ENCODE assay signal across 11 mouse cellular contexts in the genomic region with DNA sequence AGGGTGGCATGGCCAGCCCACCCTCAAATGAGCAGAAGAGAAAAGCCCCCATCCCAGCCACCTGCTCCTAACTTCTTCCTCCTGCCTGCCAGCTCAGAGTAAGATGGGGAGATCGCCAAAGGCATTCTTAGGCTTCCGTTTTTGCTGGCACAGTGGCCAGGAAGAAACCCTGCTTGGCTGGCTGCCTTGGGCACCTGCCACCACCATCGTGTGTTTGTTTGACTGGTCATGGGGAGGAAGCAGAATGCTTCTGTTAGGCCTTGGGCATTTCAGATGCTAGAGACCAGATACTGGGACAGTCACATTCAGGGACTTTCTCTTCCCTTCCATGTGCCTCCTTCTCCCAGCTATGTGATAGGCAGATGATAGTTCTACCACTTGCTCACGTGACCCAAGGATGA.
A peak's percentile ranks its signal among the peaks of the same experiment; 100 is the strongest.
DNase-seq lines count a peak whose midpoint lies in the region; ATAC-seq lines count a peak whose summit lies in the region.
"Had no signal": no experiment of that assay in that cellular context is flagged by ENCODE, and none has a peak within 500 bp of the region (broad histone marks: within the 10 kb centered on the region; RNA-seq: fewer than 3 reads in every experiment).

No protein-coding gene starts in this region.

- no peaks in the 10 kb centered on the region for H3K9me3 ChIP-seq in forebrain, embryonic 15.5 days
- H3K9me3 ChIP-seq in forebrain, embryonic 10.5 days, result no peaks in the 10 kb centered on the region
- H3K9me3 ChIP-seq in midbrain, embryonic 15.5 days, result no peaks in the 10 kb centered on the region

- peak; percentile 64 for ATAC-seq in forebrain, embryonic 15.5 days (replicated peaks)
- peak; percentile 35 for ATAC-seq in megakaryocyte-erythroid progenitor cell, adult 5-6 weeks (replicated peaks; ENCODE audit: low FRiP score, low TSS enrichment, poor library complexity, severe bottlenecking)
- ATAC-seq in midbrain, embryonic 15.5 days (replicated peaks), result no peak
- ATAC-seq: liver, postnatal 0 days had no signal

- H3K27ac ChIP-seq in forebrain, embryonic 15.5 days (replicated peaks), result no peak overlapping the region
- no peak overlapping the region for H3K27ac ChIP-seq in forebrain, embryonic 10.5 days
- H3K27ac ChIP-seq in midbrain, embryonic 15.5 days, result no peak overlapping the region
- H3K27ac ChIP-seq: layer of hippocampus, adult 2 months had no signal

- DNase-seq in forebrain, embryonic 10.5 days (ENCODE audit: extremely low spot score, low spot score), result no peak
- peak; percentile 35 for DNase-seq in lung, postnatal 14 days
- DNase-seq in lung, postnatal 10 days, result no peak
- DNase-seq in cerebellum, adult 9-11 months, result peak; percentile 62
- DNase-seq in embryo, embryonic 10.5 days (ENCODE audit: low spot score), result no peak
- DNase-seq: gastrocnemius, postnatal 10 days; liver, postnatal 0 days had no signal

- no peaks in the 10 kb centered on the region for H3K27me3 ChIP-seq in forebrain, embryonic 15.5 days
- no peaks in the 10 kb centered on the region for H3K27me3 ChIP-seq in forebrain, embryonic 10.5 days (ENCODE audit: poor library complexity, severe bottlenecking)
- H3K27me3 ChIP-seq in midbrain, embryonic 15.5 days (replicated peaks), result no peaks in the 10 kb centered on the region

- H3K4me3 ChIP-seq in forebrain, embryonic 15.5 days, result no peak overlapping the region
- no peak overlapping the region for H3K4me3 ChIP-seq in forebrain, embryonic 10.5 days
- H3K4me3 ChIP-seq in midbrain, embryonic 15.5 days, result no peak overlapping the region
- H3K4me3 ChIP-seq: layer of hippocampus, adult 2 months had no signal

- H3K36me3 ChIP-seq in forebrain, embryonic 15.5 days, result no peaks in the 10 kb centered on the region
- H3K36me3 ChIP-seq in forebrain, embryonic 10.5 days (replicated peaks), result no peaks in the 10 kb centered on the region
- no peaks in the 10 kb centered on the region for H3K36me3 ChIP-seq in midbrain, embryonic 15.5 days (replicated peaks)

- no peak overlapping the region for H3K4me2 ChIP-seq in forebrain, embryonic 15.5 days (replicated peaks)
- no peak overlapping the region for H3K4me2 ChIP-seq in midbrain, embryonic 15.5 days

- peaks cover 22% of the 10 kb centered on the region for H3K4me1 ChIP-seq in forebrain, embryonic 15.5 days
- no peaks in the 10 kb centered on the region for H3K4me1 ChIP-seq in forebrain, embryonic 10.5 days
- H3K4me1 ChIP-seq in midbrain, embryonic 15.5 days, result no peaks in the 10 kb centered on the region

- 37% methylated on average over 4 of the region's 4 CpGs for WGBS in forebrain, embryonic 15.5 days
- 94% methylated on average over 4 of the region's 4 CpGs for WGBS in forebrain, embryonic 10.5 days
- WGBS in midbrain, embryonic 15.5 days, result 74% methylated on average over 4 of the region's 4 CpGs

- H3K9ac ChIP-seq in forebrain, embryonic 15.5 days (replicated peaks), result no peak overlapping the region
- no peak overlapping the region for H3K9ac ChIP-seq in midbrain, embryonic 15.5 days
- H3K9ac ChIP-seq: liver, postnatal 0 days had no signal

Comparison
In these comparisons a context has a peak if more than half of its experiments do, and no peak if none do; other contexts are left out.
1. DNase-seq: peak in lung, postnatal 14 days (single experiment) and cerebellum, adult 9-11 months (single experiment); none in forebrain, embryonic 10.5 days (single experiment), lung, postnatal 10 days (single experiment) and embryo, embryonic 10.5 days (single experiment).